Mouse (Mus musculus): ENCODE measurements at regions not wholly inside any gene's neighbourhood (a gene's known extent, or its start where the extent isn't known, plus 50 kb on each side); places are given as distances from the start of the nearest gene placed in this dataset.

DNA sequence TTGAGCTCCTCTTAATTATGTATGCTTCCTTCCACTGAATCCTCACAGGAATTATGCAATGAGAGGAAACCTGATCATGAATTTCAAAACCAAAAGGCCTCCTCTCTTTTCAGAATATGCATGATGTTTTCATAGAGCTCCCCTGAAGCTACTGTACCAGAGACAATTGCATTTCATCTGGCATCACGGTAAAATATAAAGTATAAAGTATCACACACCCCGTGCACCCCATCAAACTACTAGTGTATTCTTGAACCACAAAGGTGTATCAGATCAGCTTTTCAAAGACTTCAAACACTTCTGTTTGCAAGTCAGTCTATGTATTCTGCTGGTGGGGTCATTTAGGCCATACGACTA is 144.4 kb upstream of the Cxadr start:
- no peak for DNase-seq (ENCODE audit: low spot score in 2 of 2)

DNA sequence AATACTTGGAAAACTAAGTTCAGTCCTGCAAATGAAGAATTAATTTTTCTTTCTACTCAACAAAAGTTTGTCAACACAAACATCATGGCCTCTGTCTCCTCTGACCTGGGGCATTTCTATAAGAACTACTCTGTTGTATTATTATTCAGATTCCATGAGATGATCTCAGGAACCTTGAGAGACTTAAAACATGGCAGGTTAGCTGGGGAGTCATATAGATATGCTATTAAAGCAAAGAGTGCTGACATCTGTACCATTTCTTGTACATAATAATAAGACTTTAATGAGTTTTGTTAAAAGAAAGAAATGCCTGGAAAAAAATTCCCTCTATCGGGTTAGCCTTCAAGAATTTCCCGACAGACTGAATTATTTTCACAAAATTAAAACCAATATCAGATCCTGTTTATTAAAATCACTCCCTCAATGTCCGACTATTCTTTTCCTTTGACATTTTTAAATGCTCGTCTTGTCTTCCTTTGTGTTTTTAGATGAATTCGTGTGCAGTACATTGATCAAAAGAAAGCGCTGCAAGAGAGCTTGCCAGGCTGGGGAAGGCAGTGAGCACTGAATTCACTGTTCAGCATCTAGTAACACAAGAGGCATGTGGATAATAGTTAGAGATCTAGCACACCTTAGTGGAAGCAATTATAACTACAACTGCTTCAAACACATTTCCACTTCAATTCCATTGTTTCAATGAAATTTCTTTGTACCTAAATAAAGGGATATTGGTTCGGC is 145.0 kb upstream of the Cxadr start:
- DNase-seq (ENCODE audit: low spot score in 2 of 2): peak in 1 of 2 experiments; percentile 33

DNA sequence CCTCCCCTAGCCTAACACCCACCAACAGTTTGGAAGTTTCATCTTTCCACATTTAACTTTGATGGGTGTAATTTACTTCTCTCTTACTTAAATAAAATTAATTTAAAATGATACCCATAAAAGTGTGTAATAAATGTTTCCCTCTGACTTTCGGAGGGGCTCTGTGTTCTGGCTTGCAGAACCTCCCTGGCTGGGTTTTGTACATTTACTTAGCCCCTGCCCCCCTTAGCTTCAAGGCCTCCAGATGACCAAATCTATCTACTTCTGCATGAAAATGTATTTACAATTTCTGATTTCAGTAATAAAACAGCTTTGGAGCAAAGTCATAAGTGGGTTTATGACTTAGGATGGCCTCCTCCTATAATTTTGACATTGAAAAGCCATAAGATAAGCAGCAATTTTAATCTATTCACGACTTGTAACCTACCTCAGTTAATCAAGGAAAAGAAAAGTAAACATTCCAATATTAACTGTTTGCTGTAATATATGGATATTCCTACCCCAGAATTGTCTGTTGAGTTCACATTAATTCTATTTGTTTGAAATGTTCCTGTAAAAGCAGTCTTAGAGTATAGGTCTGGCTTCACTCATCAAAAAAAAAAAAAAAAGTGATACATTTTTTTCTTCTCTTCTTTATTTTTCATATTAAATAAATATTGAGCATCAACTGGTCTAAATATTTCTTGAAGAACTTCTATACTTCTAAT is 147.2 kb upstream of the Cxadr start:
- DNase-seq (ENCODE audit: low spot score in 2 of 2): no peak

DNA sequence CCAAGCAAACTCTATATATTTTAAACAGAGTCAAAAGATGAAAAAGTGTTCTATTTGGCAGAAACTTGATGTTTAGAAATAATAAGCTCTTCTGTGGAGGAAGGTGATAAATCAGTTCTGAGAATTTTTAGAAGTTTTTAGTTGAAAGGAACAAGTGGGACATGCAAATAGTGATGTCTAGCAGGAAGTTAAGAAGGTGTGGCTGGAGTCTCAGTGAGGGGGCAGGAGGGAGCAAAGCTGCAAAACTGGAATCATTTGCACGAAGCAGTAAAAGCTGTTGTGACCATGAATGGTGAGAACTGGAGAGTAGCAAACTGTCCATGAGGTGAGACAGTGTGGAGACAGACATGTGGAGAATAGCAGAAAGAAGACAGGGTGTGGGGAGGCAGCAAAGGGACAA is 157.1 kb upstream of the Cxadr start:
- DNase-seq (ENCODE audit: low spot score in 2 of 2): no peak

DNA sequence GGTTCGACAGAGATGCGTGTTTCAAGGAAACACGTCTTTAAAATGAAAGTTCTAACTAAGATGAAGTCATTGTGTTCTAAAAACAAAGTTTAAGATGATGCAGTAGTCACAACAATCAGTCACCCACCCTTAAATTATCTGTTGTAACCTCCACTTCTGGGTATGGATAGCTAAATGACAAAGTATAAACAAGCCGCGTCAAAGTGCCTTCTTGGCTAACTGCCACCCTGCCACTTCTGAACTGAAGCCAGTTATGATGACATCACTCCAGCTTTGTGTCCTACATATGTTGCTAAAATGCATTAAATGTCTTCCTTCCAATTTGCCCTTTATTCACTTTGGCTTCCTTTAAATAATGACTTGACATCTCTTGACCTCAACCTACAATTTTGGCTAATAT is 165.8 kb upstream of the Cxadr start:
- DNase-seq (ENCODE audit: low spot score in 2 of 2): no peak

DNA sequence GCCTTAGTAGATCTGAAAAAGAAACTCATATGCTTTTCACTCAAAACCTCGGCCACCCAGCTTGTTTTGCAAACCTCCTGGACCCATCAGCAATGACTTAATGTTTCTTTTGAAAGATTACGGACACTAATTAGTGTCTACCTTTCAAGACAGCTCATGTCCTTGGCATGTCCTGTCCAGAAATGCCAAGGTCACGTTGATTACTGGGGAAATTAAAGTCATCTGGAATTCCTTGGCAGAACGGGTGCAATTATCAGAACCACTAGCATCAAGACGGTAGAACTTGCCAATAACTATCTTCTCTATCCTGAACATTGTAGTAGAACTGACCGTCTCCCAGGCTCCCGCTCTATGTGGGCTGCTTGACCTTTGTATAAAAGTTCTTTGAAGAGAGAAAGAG is 166.8 kb upstream of the Cxadr start:
- DNase-seq (ENCODE audit: low spot score in 2 of 2): no peak

DNA sequence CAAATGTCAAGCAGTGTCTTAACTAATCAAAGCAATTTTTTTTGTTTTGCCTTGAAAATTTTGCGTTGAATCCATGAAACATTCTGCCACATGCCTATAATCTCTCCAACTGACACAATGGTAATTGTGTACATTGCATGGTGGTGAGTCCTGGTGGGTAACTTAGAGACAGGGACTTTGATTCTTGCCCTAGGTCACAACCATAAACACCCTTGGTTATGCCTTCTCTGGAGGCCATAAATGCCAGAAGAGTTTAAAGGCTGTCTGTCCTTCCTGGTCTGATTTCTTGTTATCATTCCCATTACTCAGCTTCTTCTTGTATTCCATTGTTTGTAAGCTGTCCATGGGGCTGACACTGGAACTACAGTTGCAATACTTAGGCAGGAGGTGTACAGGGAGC is 179.6 kb upstream of the Cxadr start:
- DNase-seq (ENCODE audit: low spot score in 2 of 2): no peak

DNA sequence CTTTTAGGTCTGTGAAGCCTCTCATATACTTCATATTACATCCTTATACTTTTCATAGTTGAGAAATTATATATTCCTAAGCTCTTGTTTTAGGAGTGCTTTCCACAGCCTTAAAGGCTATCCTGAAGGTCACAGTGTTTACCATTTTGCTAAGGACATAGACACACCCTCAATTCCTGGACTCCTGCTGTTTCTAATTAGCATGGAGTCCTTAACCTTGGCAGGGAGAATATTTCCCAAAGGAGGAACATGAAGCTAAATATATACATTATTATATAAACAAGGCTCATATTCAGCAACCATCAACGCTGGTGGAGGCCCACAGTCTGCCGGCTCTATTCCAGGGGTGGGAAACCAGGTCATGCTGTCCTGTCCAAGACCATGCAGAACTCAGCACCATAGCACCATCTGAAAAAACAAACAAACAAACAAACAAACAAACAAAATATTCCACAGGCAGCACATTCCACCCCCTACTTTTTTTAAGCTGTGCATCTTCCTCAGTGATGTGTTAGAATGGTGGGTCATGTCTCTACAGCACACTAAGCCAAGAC is 180.9 kb upstream of the Cxadr start:
- no peak for DNase-seq (ENCODE audit: low spot score in 2 of 2)

DNA sequence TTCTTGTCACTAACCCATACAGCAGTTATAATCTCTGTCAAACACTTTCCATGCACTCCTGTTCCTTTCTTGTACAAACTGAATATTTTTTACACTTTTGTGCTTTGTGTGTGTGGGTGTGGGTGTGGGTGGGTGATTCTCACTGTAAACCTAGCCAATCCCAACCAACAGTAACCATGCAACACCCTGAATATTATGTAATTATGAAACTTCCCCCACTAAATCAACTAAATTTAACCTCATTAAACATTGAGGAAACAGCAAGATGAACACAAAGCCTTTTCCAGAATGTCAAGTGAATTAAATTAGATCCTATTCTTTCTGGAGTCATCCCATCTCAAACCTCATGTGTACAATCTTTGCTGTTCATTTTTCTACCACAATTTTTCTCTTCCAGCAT is 197.0 kb upstream of the Cxadr start:
- DNase-seq (ENCODE audit: low spot score in 2 of 2): no peak

DNA sequence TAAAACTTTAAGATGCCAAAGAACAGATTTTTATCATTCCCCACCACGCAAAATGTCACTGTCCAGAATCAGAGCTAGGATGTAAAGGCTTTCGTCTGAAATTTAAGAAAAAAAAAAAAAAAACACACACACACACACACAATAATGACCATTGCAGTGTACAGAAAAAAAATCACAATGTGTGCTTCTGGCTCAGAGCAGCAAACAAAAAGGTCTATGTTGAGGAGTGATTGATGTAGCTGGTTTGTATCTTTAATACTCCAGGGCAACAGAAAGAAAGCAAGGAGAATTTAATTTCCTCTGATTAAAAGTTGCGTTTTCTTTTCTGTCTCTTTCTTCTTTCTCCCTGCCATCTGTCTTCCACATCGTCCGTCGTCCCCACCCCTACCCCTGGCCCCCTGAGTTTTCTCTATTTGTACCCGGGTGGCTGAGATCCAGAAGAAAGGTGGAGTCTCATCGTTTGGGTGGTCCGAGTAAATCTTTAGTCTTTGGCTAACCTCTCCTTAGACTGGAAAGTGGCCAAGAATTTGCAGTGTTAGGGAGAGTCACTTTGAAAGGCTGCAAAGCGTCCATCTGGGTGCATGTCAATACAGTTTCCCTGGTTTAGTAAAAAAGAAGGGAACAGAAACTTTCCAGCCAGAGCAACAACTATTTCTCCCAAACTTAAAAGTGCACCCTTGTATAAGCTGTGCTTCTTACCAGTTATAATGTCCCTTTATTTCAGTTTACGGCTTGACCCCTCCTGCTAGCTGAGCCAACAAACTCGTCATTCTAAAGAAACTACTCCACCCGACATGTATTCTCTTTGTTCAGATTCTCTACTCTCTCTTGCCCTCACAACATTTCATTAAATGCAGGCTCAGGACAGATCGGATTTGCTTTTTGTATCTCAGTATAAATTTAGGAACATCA is 199.6 kb upstream of the Cxadr start:
- DNase-seq (ENCODE audit: low spot score in 2 of 2): peak; percentile 9 to 14

DNA sequence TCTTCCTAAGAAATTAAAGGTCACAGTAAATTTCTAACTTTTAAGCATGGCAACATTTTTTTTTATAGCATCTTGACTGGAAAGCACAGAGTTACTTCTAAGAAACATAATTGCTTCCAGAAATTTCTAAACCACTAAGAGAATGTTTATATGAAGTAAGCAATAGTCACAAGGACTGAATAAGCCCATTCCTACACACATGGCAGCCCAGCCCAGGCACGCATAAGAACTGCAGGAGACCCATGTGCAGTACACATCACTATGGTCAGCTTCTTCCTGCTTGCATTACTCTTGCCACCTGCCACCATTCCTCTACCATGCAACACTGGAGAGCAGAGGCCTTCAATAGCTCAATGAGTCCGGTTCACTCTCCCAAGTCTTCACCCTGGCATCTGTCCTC is 201.4 kb upstream of the Cxadr start:
- no peak for DNase-seq (ENCODE audit: low spot score in 2 of 2)

DNA sequence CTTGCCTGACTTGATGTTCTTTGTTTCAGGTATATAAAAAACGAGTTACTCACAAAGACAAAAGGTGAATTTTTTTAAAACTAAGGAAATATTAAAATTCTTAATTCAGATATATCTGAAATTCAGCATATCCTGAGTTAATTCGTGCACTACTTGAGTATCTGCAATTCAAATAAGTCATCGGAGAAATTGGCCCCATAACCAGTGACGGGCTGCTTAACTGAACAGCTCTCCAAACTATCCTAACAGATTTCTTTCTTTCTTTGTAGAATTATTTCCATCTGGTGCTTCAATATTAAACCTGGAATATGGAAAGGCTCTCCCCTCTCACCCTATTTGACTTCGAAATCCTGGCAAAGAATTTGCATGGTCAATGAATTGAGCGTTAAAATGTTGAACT is 202.2 kb upstream of the Cxadr start:
- no peak for DNase-seq (ENCODE audit: low spot score in 2 of 2)

DNA sequence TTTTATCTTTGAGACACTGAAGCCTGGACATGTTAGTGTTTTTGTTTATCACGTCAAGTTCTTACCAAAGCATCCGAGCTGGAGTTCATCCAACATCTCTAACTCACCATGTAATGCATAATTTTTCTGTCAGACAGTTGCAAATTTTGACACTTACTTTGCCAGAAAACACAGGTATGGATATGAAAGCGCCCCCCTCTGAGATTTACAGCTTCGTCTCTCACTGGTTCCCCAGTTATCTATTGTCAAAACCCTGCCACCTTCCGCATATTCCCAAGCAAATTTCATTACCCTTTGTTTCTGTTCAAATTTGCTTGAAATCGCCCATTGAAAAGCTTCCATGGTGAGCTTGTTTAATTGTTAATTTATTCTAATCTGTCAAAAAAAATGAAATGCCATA is 202.7 kb upstream of the Cxadr start:
- DNase-seq (ENCODE audit: low spot score in 2 of 2): no peak

DNA sequence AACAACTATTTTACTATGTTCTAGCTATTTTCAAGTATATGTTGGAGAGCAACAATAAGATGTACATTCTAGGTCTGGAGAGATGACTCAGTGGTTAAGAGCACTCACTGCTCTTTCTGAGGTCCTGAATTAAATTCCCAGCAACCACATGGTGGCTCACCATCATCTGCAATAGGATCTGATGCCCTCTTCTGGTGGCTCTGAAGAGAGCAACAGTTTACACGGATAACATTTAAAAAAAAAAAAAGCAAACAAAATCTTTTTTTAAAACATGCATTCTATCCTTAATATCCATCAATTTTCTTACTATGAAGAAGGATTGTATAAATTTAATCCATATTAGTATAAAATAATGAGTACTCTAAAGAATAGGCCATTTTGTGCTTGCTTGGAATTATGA is 204.7 kb upstream of the Cxadr start:
- DNase-seq (ENCODE audit: low spot score in 2 of 2): no peak

DNA sequence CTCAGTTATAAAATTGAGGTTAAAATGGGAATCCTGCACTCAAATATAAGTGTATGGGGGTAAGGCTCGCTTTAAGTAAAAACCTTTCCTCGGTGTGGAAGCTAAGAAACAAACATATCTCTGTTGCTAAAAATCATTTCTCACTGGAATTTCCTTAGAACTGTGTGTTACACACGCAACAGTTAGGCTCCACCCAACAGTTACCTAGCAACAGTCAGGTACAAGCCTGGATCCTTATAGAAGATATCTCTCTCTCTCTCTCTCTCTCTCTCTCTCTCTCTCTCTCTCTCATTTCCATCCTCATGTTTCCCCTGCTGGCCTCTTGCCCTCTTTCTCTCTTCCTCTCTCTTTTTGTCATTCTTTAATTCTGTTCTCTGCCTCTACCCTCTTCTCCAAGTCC is 211.1 kb upstream of the Cxadr start:
- no peak for DNase-seq (ENCODE audit: low spot score in 2 of 2)

DNA sequence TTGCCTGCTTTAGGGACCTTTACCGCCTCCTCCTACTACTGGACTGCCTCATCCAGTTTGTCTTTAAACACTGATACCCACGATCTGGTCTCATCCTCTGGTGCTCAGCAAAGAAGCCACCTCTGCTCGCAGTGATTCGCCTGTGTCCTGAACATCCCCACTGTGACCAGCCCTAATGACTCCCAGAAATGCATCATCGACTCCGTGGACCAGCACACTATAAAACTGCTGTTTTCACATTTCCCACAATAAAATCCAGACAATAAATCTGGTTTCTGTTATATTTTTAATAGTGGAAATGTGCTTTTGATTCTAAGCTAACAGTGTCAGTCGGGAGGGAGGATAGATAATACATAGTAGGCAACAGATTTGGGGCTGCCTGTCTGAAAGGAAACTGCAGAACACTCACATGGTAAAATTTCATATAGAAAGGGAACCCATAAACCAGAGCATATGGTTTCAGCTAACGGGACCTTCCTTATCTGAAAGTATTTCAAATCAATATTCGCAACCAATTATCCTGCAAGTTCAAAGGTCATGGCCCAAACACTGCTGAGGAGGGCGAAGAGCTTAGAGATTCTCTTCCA is 233.7 kb upstream of the Cxadr start:
- no peak for DNase-seq (ENCODE audit: low spot score in 2 of 2)

DNA sequence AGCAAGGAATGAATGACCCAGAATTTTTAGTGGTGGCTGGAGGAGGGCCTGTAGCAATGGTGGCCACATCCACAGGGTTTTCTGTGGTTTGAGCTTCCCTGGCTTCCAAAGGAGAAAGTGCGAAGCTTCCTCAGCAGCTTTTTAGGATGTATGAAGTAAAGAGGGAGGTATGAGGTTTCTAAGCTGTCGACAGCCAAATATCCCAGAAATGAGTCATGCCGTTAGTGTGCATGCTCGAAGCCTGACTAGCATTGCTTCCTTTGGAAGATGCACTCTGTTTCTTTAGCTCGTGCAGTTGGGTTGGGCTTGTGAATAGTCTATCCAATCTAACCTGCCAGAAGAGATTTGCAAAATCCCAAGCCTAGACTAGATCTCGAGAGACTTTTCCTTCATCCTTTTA is 240.8 kb upstream of the Cxadr start:
- DNase-seq (ENCODE audit: low spot score in 2 of 2): no peak

DNA sequence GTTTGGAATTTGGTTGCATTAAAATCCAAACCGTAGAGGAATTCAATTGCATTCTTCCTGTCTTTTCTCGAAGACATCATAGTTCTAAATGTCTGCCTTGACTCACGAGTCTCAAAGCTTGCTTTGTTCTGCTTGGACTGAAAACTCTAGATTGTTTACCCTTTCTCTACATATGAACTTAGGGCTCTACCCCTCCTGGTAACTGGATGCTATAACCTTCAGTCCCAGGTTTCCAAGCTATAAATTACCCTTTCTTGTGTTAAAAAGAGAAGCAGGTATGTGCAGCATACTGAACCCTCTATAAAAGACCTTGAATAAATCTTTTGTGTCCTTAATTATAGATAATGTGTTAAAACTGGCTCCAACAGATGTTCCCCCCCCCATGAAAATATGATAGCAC is 243.7 kb upstream of the Cxadr start:
- no peak for DNase-seq (ENCODE audit: low spot score in 2 of 2)

DNA sequence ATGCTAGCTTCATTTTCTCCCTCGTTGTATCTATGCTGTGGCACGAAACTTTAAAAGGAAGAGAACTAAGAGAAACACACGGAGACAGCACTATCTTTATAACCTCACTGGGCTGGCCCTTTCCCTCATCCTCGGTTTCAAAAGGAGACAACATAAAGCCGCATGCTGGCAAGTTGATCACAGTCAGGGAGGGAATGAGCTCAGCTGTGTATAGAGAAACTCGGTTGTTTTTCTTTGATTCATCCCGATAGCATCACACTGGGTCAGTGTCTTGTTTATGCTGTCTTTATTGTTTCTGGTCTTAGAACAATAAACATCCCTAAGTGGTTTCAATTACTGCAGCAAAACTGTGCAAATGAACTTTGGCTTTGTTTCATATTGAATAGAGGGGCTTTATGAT is 249.2 kb upstream of the Cxadr start:
- peak; percentile 7 to 15 for DNase-seq (ENCODE audit: low spot score in 2 of 2)

DNA sequence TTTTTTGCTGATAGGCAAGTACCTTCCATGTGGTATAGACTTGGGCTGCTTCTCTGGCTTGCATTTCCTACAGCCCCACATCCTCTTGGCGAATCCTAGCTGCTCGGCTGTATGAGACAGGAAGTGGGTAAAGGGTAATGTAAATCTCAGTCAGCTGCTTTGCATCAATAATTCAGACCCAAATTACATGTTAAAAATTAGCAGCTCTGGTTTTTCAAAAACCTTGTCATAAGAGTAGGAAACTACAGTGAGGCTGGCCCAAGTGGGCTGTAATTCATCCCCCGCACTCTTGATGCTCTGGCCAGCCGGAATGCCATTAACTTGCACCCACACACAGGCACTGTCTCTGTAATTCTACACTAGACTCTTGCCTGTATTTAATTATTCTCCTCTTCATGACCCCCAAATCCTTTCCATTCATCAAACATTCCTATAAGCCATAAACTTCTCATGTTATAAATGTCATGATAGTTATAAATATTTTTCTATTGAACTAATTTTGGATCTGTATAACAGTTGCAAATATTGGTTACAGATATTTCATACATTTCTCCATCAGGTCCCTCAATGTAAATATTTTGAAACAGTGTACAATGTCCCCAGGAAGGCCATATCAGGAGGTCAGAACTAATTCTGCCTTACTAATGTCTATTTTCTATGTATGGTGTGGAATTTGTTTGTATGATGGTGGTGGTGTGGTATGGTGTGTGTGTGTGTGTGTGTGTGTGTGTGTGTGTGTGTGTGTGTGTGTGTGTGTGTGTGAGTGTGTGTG is 261.0 kb upstream of the Cxadr start:
- DNase-seq (ENCODE audit: low spot score in 2 of 2): no peak

DNA sequence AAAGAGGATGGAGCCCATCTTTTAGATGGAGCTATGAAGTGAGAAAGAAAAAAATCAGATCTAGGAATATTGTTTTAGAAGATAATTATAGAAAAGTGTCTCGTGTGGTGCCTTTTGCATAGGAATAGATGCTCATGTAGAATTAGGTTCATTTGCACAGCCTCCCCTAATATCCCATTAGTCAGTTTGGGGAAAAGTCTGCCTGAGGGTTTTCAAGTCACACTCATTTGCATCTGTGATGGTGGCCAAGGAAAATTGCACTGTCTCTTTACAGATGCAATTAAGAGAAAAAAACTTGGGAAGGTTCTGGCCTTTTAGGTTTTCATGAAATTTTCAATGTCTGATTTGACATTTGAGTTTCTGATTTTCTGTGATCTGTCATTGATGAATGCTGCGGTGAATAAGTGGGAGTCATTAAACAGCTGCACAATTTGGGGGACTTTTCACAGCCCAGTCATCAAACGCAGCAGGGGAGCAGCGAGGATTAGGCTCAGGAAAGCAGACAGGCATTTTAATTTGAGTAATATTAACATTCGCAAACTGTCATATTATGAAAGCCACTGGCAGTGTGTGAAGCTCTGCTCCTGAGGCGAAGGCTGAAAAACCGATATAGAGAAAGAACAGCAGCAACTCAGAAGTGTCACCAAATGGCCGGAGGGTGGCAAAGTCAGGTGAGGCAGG is 281.5 kb upstream of the Cxadr start:
- no peak for DNase-seq (ENCODE audit: low spot score in 2 of 2)

All from urinary bladder, postnatal 36 days (tissue).